ENCODE assay signal across 22 mouse cellular contexts in genomic region chr5:112389352-112389751, GRCm38 (mm10). TPM values are rescaled to one million over a fixed set of nuclear protein-coding genes. Genes with fewer than 3 reads are reported as not detected.
DNase-seq lines count a peak whose midpoint lies in the region; ATAC-seq and TF ChIP-seq lines count a peak whose summit lies in the region.
"Had no signal": no experiment of that assay in that cellular context is flagged by ENCODE, and none has a peak within 500 bp of the region (broad histone marks: within the 10 kb centered on the region; RNA-seq: fewer than 3 reads in every experiment).

No protein-coding gene starts in this region.

- WGBS in cerebellum, adult 2 months: 32% methylated on average over 9 of the region's 9 CpGs
- WGBS in hindbrain, embryonic 13.5 days: 80% methylated on average over 9 of the region's 9 CpGs
- 82% methylated on average over 9 of the region's 9 CpGs for WGBS in hindbrain, embryonic 12.5 days
- WGBS in hindbrain, embryonic 14.5 days: 64% methylated on average over 9 of the region's 9 CpGs
- WGBS in midbrain, embryonic 15.5 days: 78% methylated on average over 9 of the region's 9 CpGs

- intact Hi-C loops in heart, postnatal 14 days (cut with DNase I): no loop called here

- peak overlapping the region; percentile 35; the same call in 1 of the 2 replicates for H3K9ac ChIP-seq in hindbrain, embryonic 13.5 days
- H3K9ac ChIP-seq in hindbrain, embryonic 12.5 days: no peak overlapping the region
- H3K9ac ChIP-seq in hindbrain, embryonic 14.5 days: peak overlapping the region; percentile 39; the same call in 1 of the 2 replicates
- no peak overlapping the region for H3K9ac ChIP-seq in midbrain, embryonic 15.5 days
- H3K9ac ChIP-seq: heart, embryonic 13.5 days; liver, embryonic 15.5 days; stomach, embryonic 15.5 days had no signal

- no peak for ATAC-seq in hindbrain, embryonic 13.5 days (ENCODE audit: low FRiP score)
- ATAC-seq in hindbrain, embryonic 12.5 days (ENCODE audit: low FRiP score): no peak
- no peak for ATAC-seq in hindbrain, embryonic 14.5 days (ENCODE audit: low FRiP score)
- no peak for ATAC-seq in midbrain, embryonic 15.5 days (replicated peaks)

- no peak overlapping the region for H3K27ac ChIP-seq in cerebellum, adult 2 months (ENCODE audit: insufficient read depth, low read length)
- H3K27ac ChIP-seq in hindbrain, embryonic 13.5 days: no peak overlapping the region
- H3K27ac ChIP-seq in hindbrain, embryonic 12.5 days: no peak overlapping the region
- no peak overlapping the region for H3K27ac ChIP-seq in hindbrain, embryonic 14.5 days
- no peak overlapping the region for H3K27ac ChIP-seq in midbrain, embryonic 15.5 days
- H3K27ac ChIP-seq: heart, embryonic 13.5 days; liver, embryonic 15.5 days; stomach, embryonic 15.5 days had no signal

- H3K4me1 ChIP-seq in cerebellum, adult 2 months (ENCODE audit: control insufficient read depth, insufficient read depth, low read length): peaks cover 36% of the 10 kb centered on the region
- H3K4me1 ChIP-seq in hindbrain, embryonic 13.5 days (replicated peaks): peaks cover 60% of the 10 kb centered on the region
- peaks cover 36% of the 10 kb centered on the region for H3K4me1 ChIP-seq in hindbrain, embryonic 12.5 days
- H3K4me1 ChIP-seq in hindbrain, embryonic 14.5 days (replicated peaks; ENCODE audit: control insufficient read depth, insufficient read depth, low read length): peaks cover 44% of the 10 kb centered on the region
- H3K4me1 ChIP-seq in midbrain, embryonic 15.5 days: peaks cover 56% of the 10 kb centered on the region

- peak overlapping the region; percentile 1 for H3K4me3 ChIP-seq in cerebellum, adult 2 months (replicated peaks; ENCODE audit: insufficient read depth, low read depth, low read length)
- H3K4me3 ChIP-seq in hindbrain, embryonic 13.5 days: no peak overlapping the region; the same call in 1 of the 2 replicates
- no peak overlapping the region for H3K4me3 ChIP-seq in hindbrain, embryonic 12.5 days
- H3K4me3 ChIP-seq in hindbrain, embryonic 14.5 days (replicated peaks; ENCODE audit: low read length): no peak overlapping the region
- H3K4me3 ChIP-seq in midbrain, embryonic 15.5 days: no peak overlapping the region
- H3K4me3 ChIP-seq: heart, embryonic 13.5 days; liver, embryonic 15.5 days; stomach, embryonic 15.5 days had no signal

- no peaks in the 10 kb centered on the region for H3K27me3 ChIP-seq in cerebellum, adult 2 months (ENCODE audit: control insufficient read depth, insufficient read depth, low read length)
- H3K27me3 ChIP-seq in hindbrain, embryonic 13.5 days: 0 out of 2 replicates have a peak, but pooled peaks cover 7% of the 10 kb centered on the region
- H3K27me3 ChIP-seq in hindbrain, embryonic 12.5 days: peaks cover 7% of the 10 kb centered on the region
- no peaks in the 10 kb centered on the region for H3K27me3 ChIP-seq in hindbrain, embryonic 14.5 days (ENCODE audit: control insufficient read depth, insufficient read depth, low read length)
- H3K27me3 ChIP-seq in midbrain, embryonic 15.5 days (replicated peaks): no peaks in the 10 kb centered on the region

- no peaks in the 10 kb centered on the region for H3K9me3 ChIP-seq in hindbrain, embryonic 13.5 days
- H3K9me3 ChIP-seq in hindbrain, embryonic 12.5 days (replicated peaks): no peaks in the 10 kb centered on the region
- no peaks in the 10 kb centered on the region for H3K9me3 ChIP-seq in hindbrain, embryonic 14.5 days (ENCODE audit: control insufficient read depth, low read length)
- no peaks in the 10 kb centered on the region for H3K9me3 ChIP-seq in midbrain, embryonic 15.5 days
- H3K9me3 ChIP-seq: heart, embryonic 13.5 days; liver, embryonic 15.5 days; stomach, embryonic 15.5 days had no signal

- TF ChIP-seq CTCF in cerebellum, adult 2 months (IDR thresholded peaks at IDR 0.05; ENCODE audit: borderline replicate concordance, insufficient read depth, low read depth, low read length): no peak

- peak overlapping the region; percentile 19 for H3K4me2 ChIP-seq in hindbrain, embryonic 13.5 days
- H3K4me2 ChIP-seq in hindbrain, embryonic 12.5 days (replicated peaks): no peak overlapping the region
- peak overlapping the region; percentile 22; the same call in 1 of the 2 replicates for H3K4me2 ChIP-seq in hindbrain, embryonic 14.5 days (replicated peaks)
- peak overlapping the region; percentile 28 for H3K4me2 ChIP-seq in midbrain, embryonic 15.5 days
- H3K4me2 ChIP-seq: heart, embryonic 13.5 days; liver, embryonic 15.5 days; stomach, embryonic 15.5 days had no signal

- TF ChIP-seq POLR2A in cerebellum, adult 2 months (IDR thresholded peaks at IDR 0.05; ENCODE audit: borderline replicate concordance, insufficient read depth, low read length): no peak

- peaks cover 74% of the 10 kb centered on the region for H3K36me3 ChIP-seq in hindbrain, embryonic 13.5 days
- peaks cover 48% of the 10 kb centered on the region for H3K36me3 ChIP-seq in hindbrain, embryonic 12.5 days
- H3K36me3 ChIP-seq in hindbrain, embryonic 14.5 days (replicated peaks; ENCODE audit: control insufficient read depth, insufficient read depth): peaks cover 61% of the 10 kb centered on the region
- peaks cover 30% of the 10 kb centered on the region for H3K36me3 ChIP-seq in midbrain, embryonic 15.5 days (replicated peaks)
- H3K36me3 ChIP-seq: heart, embryonic 13.5 days; liver, embryonic 15.5 days; stomach, embryonic 15.5 days had no signal

- peak in 1 of 2 experiments; percentile 34 for DNase-seq in cerebellum, adult 2 months
- DNase-seq in cerebellum, adult 11 months: no peak
- DNase-seq in hindbrain, embryonic 14.5 days (ENCODE audit: low spot score): no peak
- no peak for DNase-seq in embryo, embryonic 9.5 days (ENCODE audit: extremely low spot score)
- DNase-seq in heart, postnatal 14 days: no peak
- DNase-seq: cerebellum, adult 18-20 months; gastrocnemius, postnatal 36 days; kidney, adult 8-10 months; lung, postnatal 36 days; thymus, postnatal 25 days had no signal

RNA-seq across cellular contexts. Expression of gene Asphd2, which starts 5.3 kb away (rescaled TPM):
- polyA plus RNA-seq in cerebellum, adult 2 months (2012; rRNA removed): 87.9 and 92.7 TPM in 2 replicates
- 35.5 and 37.7 TPM in 2 replicates for polyA plus RNA-seq in hindbrain, embryonic 13.5 days (2015; fragmentation: Nextera tagmentation; extraction: Ambion mirVana)
- polyA plus RNA-seq in hindbrain, embryonic 12.5 days (2016; fragmentation: Nextera tagmentation; extraction: Ambion mirVana): 60.7 and 66.1 TPM in 2 replicates
- polyA plus RNA-seq in hindbrain, embryonic 14.5 days (2014; fragmentation: Nextera tagmentation; extraction: Ambion mirVana): 79.3 and 85.9 TPM in 2 replicates
- polyA plus RNA-seq in midbrain, embryonic 15.5 days (2015; fragmentation: Nextera tagmentation; extraction: Ambion mirVana): 124 and 132 TPM in 2 replicates
- under 1 TPM; 0.55 to 0.80 TPM for total RNA-seq in heart, postnatal 14 days (2021)
- total RNA-seq: CH12.LX; monocyte, adult 5-6 weeks had no signal

RNA-seq across cellular contexts. Expression of gene Gm6583, which starts 33.5 kb away (rescaled TPM):
- not detected in 2 replicates for polyA plus RNA-seq in cerebellum, adult 2 months (2012; rRNA removed)
- 0.17 and 0.34 TPM in 2 replicates for polyA plus RNA-seq in hindbrain, embryonic 13.5 days (2015; fragmentation: Nextera tagmentation; extraction: Ambion mirVana)
- polyA plus RNA-seq in hindbrain, embryonic 12.5 days (2016; fragmentation: Nextera tagmentation; extraction: Ambion mirVana): 0.26 and 0.27 TPM in 2 replicates
- 0.13 and 0.14 TPM in 2 replicates for polyA plus RNA-seq in hindbrain, embryonic 14.5 days (2014; fragmentation: Nextera tagmentation; extraction: Ambion mirVana)
- polyA plus RNA-seq in midbrain, embryonic 15.5 days (2015; fragmentation: Nextera tagmentation; extraction: Ambion mirVana): 0.14 and 0.39 TPM in 2 replicates
- total RNA-seq in heart, postnatal 14 days (2021): under 1 TPM in 1 of 2 experiments, not detected in 1; 0.10 TPM
- total RNA-seq: CH12.LX; gastrocnemius, postnatal 36 days; layer of hippocampus, adult 18-20 months; left cerebral cortex, postnatal 36 days; monocyte, adult 5-6 weeks had no signal
- polyA plus RNA-seq: small intestine, adult 2 months had no signal

RNA-seq across cellular contexts. Expression of gene Hps4, which starts 46.5 kb away (rescaled TPM):
- 47.4 and 54.5 TPM in 2 replicates for polyA plus RNA-seq in cerebellum, adult 2 months (2012; rRNA removed)
- 40.3 and 43.2 TPM in 2 replicates for polyA plus RNA-seq in hindbrain, embryonic 13.5 days (2015; fragmentation: Nextera tagmentation; extraction: Ambion mirVana)
- polyA plus RNA-seq in hindbrain, embryonic 12.5 days (2016; fragmentation: Nextera tagmentation; extraction: Ambion mirVana): 35.4 and 37.1 TPM in 2 replicates
- 32.8 and 36.0 TPM in 2 replicates for polyA plus RNA-seq in hindbrain, embryonic 14.5 days (2014; fragmentation: Nextera tagmentation; extraction: Ambion mirVana)
- polyA plus RNA-seq in midbrain, embryonic 15.5 days (2015; fragmentation: Nextera tagmentation; extraction: Ambion mirVana): 39.6 and 43.9 TPM in 2 replicates
- total RNA-seq in heart, postnatal 14 days (2021): 10 to 100 TPM; 14.6 to 15.9 TPM

RNA-seq across cellular contexts. Expression of gene Srrd, which starts 46.5 kb away (rescaled TPM):
- 56.6 and 61.3 TPM in 2 replicates for polyA plus RNA-seq in cerebellum, adult 2 months (2012; rRNA removed)
- 53.6 and 60.2 TPM in 2 replicates for polyA plus RNA-seq in hindbrain, embryonic 13.5 days (2015; fragmentation: Nextera tagmentation; extraction: Ambion mirVana)
- polyA plus RNA-seq in hindbrain, embryonic 12.5 days (2016; fragmentation: Nextera tagmentation; extraction: Ambion mirVana): 46.9 and 47.6 TPM in 2 replicates
- 60.4 and 62.5 TPM in 2 replicates for polyA plus RNA-seq in hindbrain, embryonic 14.5 days (2014; fragmentation: Nextera tagmentation; extraction: Ambion mirVana)
- polyA plus RNA-seq in midbrain, embryonic 15.5 days (2015; fragmentation: Nextera tagmentation; extraction: Ambion mirVana): 64.0 and 66.8 TPM in 2 replicates
- 1 to 10 TPM; 8.4 to 9.4 TPM for total RNA-seq in heart, postnatal 14 days (2021)

RNA-seq across cellular contexts. Expression of gene Gm6588, which starts 59.9 kb away (rescaled TPM):
- polyA plus RNA-seq in cerebellum, adult 2 months (2012; rRNA removed): not detected in 2 replicates
- polyA plus RNA-seq in hindbrain, embryonic 13.5 days (2015; fragmentation: Nextera tagmentation; extraction: Ambion mirVana): 0.78 and 1.2 TPM in 2 replicates
- 0.37 and 0.64 TPM in 2 replicates for polyA plus RNA-seq in hindbrain, embryonic 12.5 days (2016; fragmentation: Nextera tagmentation; extraction: Ambion mirVana)
- 0.23 and 0.29 TPM in 2 replicates for polyA plus RNA-seq in hindbrain, embryonic 14.5 days (2014; fragmentation: Nextera tagmentation; extraction: Ambion mirVana)
- 1.3 and 1.5 TPM in 2 replicates for polyA plus RNA-seq in midbrain, embryonic 15.5 days (2015; fragmentation: Nextera tagmentation; extraction: Ambion mirVana)
- not detected for total RNA-seq in heart, postnatal 14 days (2021)
- total RNA-seq: CH12.LX; gastrocnemius, postnatal 36 days; layer of hippocampus, adult 18-20 months; left cerebral cortex, postnatal 36 days; monocyte, adult 5-6 weeks had no signal
- polyA plus RNA-seq: embryonic facial prominence, embryonic 11.5 days; heart, embryonic 13.5 days; liver, embryonic 15.5 days; small intestine, adult 2 months had no signal

Comparison
In these comparisons a context has a peak if more than half of its experiments do, and no peak if none do; other contexts are left out.
1. H3K9ac ChIP-seq: peak in hindbrain, embryonic 13.5 days (single experiment) and hindbrain, embryonic 14.5 days (single experiment); none in hindbrain, embryonic 12.5 days (single experiment) and midbrain, embryonic 15.5 days (single experiment).